Mouse (Mus musculus) ES-E14 (cell line): ENCODE results near the gene Sft2d2. TPM values are rescaled to one million over a fixed set of nuclear protein-coding genes. Genes with fewer than 3 reads are reported as not detected.

Experiments used
- DNase-seq: peaks from one replicate; pipeline ENCODE4 v3.0.0-alpha.2; 2013; ENCODE audit warnings: low read depth, low spot score
- H3K27ac ChIP-seq: 2 replicates; pipeline ENCODE4 v1.5.1; 2012; ENCODE audit warnings: low read depth, mild to moderate bottlenecking, low read length, moderate library complexity, mixed read lengths; ENCODE audit not compliant: poor library complexity, insufficient read depth, severe bottlenecking
- H3K36me3 ChIP-seq: 2 replicates; pipeline ENCODE4 v1.6.1; 2012; ENCODE audit warnings: mild to moderate bottlenecking, low read length, moderate library complexity, mixed read lengths; ENCODE audit not compliant: control insufficient read depth, poor library complexity, insufficient read depth, severe bottlenecking
- H3K4me1 ChIP-seq, 2 experiments: fragments of 150-350 bp in 1 of 2; sonication (generic) in 1 of 2; 2 replicates each; pipeline ENCODE4 v1.6.1; 2012; ENCODE audit warnings: low read length in 2 of 2, mild to moderate bottlenecking in 1 of 2, mixed read lengths in 1 of 2; ENCODE audit not compliant: control insufficient read depth in 2 of 2, insufficient read depth in 2 of 2, poor library complexity in 1 of 2
- H3K4me3 ChIP-seq, 2 experiments: fragments of 150-350 bp in 1 of 2; sonication (generic) in 1 of 2; 2 replicates each; pipeline ENCODE4 v1.5.1; 2012; ENCODE audit warnings: low read length in 2 of 2, low read depth in 1 of 2, mild to moderate bottlenecking in 1 of 2, mixed read lengths in 1 of 2; ENCODE audit not compliant: insufficient read depth in 1 of 2, poor library complexity in 1 of 2, severe bottlenecking in 1 of 2
- H3K9ac ChIP-seq: 2 replicates; pipeline ENCODE4 v1.6.1; 2012; ENCODE audit warnings: low read depth, mild to moderate bottlenecking, low read length, mixed read lengths; ENCODE audit not compliant: poor library complexity, insufficient read depth, severe bottlenecking
- H3K9me3 ChIP-seq: fragments of 150-350 bp; sonication (generic); 2 replicates; pipeline ENCODE4 v1.6.1; 2012; ENCODE audit warnings: low read depth, mild to moderate bottlenecking, low read length; ENCODE audit not compliant: control insufficient read depth, insufficient read depth
- CHD2 ChIP-seq: IDR thresholded peaks from 2 replicates; pipeline ENCODE4 v1.6.1; 2014; ENCODE audit warnings: mild to moderate bottlenecking, low read depth, low read length, inconsistent platforms
- HCFC1 ChIP-seq: IDR thresholded peaks from 2 replicates; pipeline ENCODE4 v1.6.1; 2012; ENCODE audit warnings: low read length, inconsistent platforms, borderline replicate concordance; ENCODE audit not compliant: insufficient read depth
- MAFK ChIP-seq: IDR thresholded peaks from 2 replicates; pipeline ENCODE4 v1.6.1; 2014; ENCODE audit warnings: mild to moderate bottlenecking, low read depth, low read length, inconsistent platforms; ENCODE audit not compliant: insufficient read depth
- ZC3H11A ChIP-seq: IDR thresholded peaks from 2 replicates; pipeline ENCODE4 v1.6.1; 2012; ENCODE audit warnings: low read depth, mild to moderate bottlenecking, inconsistent platforms, low read length, borderline replicate concordance
- ZNF384 ChIP-seq: IDR thresholded peaks from 2 replicates; pipeline ENCODE4 v1.6.1; 2012; ENCODE audit warnings: low read depth, low read length, inconsistent platforms
- in situ Hi-C, 2 experiments: fragments of 600-800 bp; cut with MboI; formaldehyde crosslinking; loops; one replicate each; pipeline ENCODE4 v1.15.1; 2025; ENCODE audit warnings: low sequenced_read_pairs in 2 of 2, inconsistent platforms in 1 of 2; ENCODE audit not compliant: unreplicated experiment in 2 of 2
- total RNA-seq: library from RNA; depleted of rRNA; stranded (reverse); fragments of 300-350 nt; gene quantifications from 2 replicates; pipeline ENCODE4 v1.2.3, GENCODE M21; 2012; rRNA removed

The Sft2d2 gene
- 15.0 and 23.8 TPM in 2 replicates for total RNA-seq

- Histone ChIP-seq H3K27ac (no peak within 1 kb of the TSS), H3K4me1 (peaks cover 4 to 13% of the 10 kb centered on the region in 2 experiments), H3K9me3 (no peaks in the 10 kb centered on the region), H3K9ac (peak within 1 kb of the TSS; percentile 85), H3K36me3 (no peaks in the 10 kb centered on the region), H3K4me3 (peak within 1 kb of the TSS; percentile 76 to 94)
- in situ Hi-C loops = no loop called here
- peak; percentile 31 for DNase-seq
- TF ChIP-seq MAFK = no peak
- no peak for TF ChIP-seq CHD2
Observed at GRCm38 (mm10) chr1:165193880-165194661, at the start of gene Sft2d2. TSS of gene Sft2d2 (minus strand) at chr1:165194438.

- no peaks in the 10 kb centered on the region for H3K36me3 ChIP-seq
Observed at GRCm38 (mm10) chr1:165236321-165237298, 42.4 kb upstream of the Sft2d2 start, which contains the start of gene Tiprl. TSS of gene Tiprl (minus strand) at chr1:165236996.

GRCm38 (mm10) chr1:165235846-165236245 is 41.6 kb upstream of the Sft2d2 start:
- Histone ChIP-seq H3K36me3 (no peaks in the 10 kb centered on the region), H3K4me3 (peak overlapping the region; percentile 85 to 94), H3K9ac (peak overlapping the region; percentile 85; the same call in 1 of the 2 replicates), H3K9me3 (no peaks in the 10 kb centered on the region), H3K4me1 (peaks cover 3 to 5% of the 10 kb centered on the region in 2 experiments), H3K27ac (no peak overlapping the region)
- in situ Hi-C loops = no loop called here
- TF ChIP-seq MAFK = no peak
- DNase-seq = no peak

More at GRCm38 (mm10) chr1:165236321-165237298, 42.4 kb upstream of the Sft2d2 start, which contains the start of gene Tiprl:
- Histone ChIP-seq H3K9me3 (no peaks in the 10 kb centered on the region), H3K9ac (peak within 1 kb of the TSS; percentile 85), H3K4me3 (peak within 1 kb of the TSS; percentile 85 to 94), H3K27ac (peak within 1 kb of the TSS; percentile 75), H3K4me1 (peaks cover 3 to 5% of the 10 kb centered on the region in 2 experiments)
- TF ChIP-seq HCFC1 (peak; percentile 32; the same call in 1 of the 2 replicates), MAFK (no peak)
- in situ Hi-C loops = no loop called here
- DNase-seq = peak; percentile 92

GRCm38 (mm10) chr1:165233806-165234205 is 39.6 kb upstream of the Sft2d2 start:
- in situ Hi-C loops = no loop called here

More at GRCm38 (mm10) chr1:165233806-165234205, 39.6 kb upstream of the Sft2d2 start:
- no peak overlapping the region for H3K9ac ChIP-seq
- no peak for DNase-seq
- H3K9me3 ChIP-seq = no peaks in the 10 kb centered on the region
- peaks cover 3 to 5% of the 10 kb centered on the region in 2 experiments for H3K4me1 ChIP-seq
- no peak overlapping the region for H3K4me3 ChIP-seq
- TF ChIP-seq ZNF384 (no peak), HCFC1 (no peak), MAFK (no peak), CHD2 (no peak), ZC3H11A (no peak)
- H3K36me3 ChIP-seq = no peaks in the 10 kb centered on the region
- H3K27ac ChIP-seq = no peak overlapping the region
